Mouse (Mus musculus): ENCODE results near the gene Bend7. TPM values are rescaled to one million over a fixed set of nuclear protein-coding genes. Genes with fewer than 3 reads are reported as not detected.

Bend7 gene
- total and polyA plus RNA-seq, 3 experiments = not detected

DNA sequence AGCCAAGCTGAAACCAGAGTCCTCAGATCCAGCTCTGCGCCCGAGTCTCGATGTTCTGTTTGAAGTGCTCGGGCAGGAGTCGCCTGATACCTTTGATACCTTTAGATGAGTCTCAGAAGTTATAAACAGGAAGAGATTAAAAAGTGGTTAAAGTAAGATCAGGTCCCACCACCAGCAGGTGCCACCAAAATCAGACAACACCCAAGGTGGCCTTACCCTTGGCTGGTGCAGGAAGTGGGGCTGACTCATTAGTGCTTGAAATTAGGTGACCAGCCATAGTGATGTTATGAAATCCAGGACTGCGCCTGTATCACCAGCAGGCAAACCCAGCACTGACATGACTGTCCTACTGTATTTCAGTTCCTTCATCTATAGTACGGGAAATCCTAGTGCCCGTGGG, 47.9 kb upstream of the Bend7 start:
- Histone ChIP-seq H3K4me3 (ENCODE audit: control insufficient read depth in 1 of 2, insufficient read depth in 1 of 2, low read depth in 2 of 2, low read length in 2 of 2) (no peak overlapping the region), H3K9me3 (replicated peaks; ENCODE audit: insufficient read depth, low read length) (no peaks in the 10 kb centered on the region), H3K27ac (ENCODE audit: control insufficient read depth, low read depth, low read length) (no peak overlapping the region), H3K79me2 (ENCODE audit: control insufficient read depth, insufficient read depth, low read length, poor library complexity) (no peaks in the 10 kb centered on the region), H3K9ac (ENCODE audit: control insufficient read depth, low read depth, low read length, poor library complexity, severe bottlenecking) (no peak overlapping the region), H3K27me3 (ENCODE audit: control insufficient read depth in 1 of 2, insufficient read depth in 2 of 2, low read length in 2 of 2) (peaks cover 0 to 13% of the 10 kb centered on the region in 2 experiments; a peak in 3 of 4 replicates), H3K36me3 (ENCODE audit: control insufficient read depth in 1 of 2, insufficient read depth in 2 of 2, low read length in 2 of 2) (no peaks in the 10 kb centered on the region), H3K4me1 (ENCODE audit: control insufficient read depth in 1 of 2, insufficient read depth in 2 of 2, low read length in 2 of 2) (no peaks in the 10 kb centered on the region)
- TF ChIP-seq HCFC1 (IDR thresholded peaks at IDR 0.05; ENCODE audit: low read depth, low read length) (no peak), RCOR1 (IDR thresholded peaks at IDR 0.05; ENCODE audit: low read depth, low read length) (no peak), NRF1 (IDR thresholded peaks at IDR 0.05; ENCODE audit: insufficient read depth, low read depth, low read length, poor library complexity, severe bottlenecking) (no peak), EP300 (IDR thresholded peaks at IDR 0.05; ENCODE audit: low read depth in 1 of 2, low read length in 2 of 2) (no peak), MAFK (IDR thresholded peaks at IDR 0.05; ENCODE audit: borderline replicate concordance, low read depth, low read length) (no peak)
- no peak for DNase-seq (ENCODE audit: low read depth, low spot score)

GRCm38 (mm10) chr2:4671636-4672035, 46.0 kb upstream of the Bend7 start:
- Histone ChIP-seq H3K4me3 (ENCODE audit: control insufficient read depth in 1 of 2, insufficient read depth in 1 of 2, low read depth in 2 of 2, low read length in 2 of 2) (no peak overlapping the region), H3K79me2 (ENCODE audit: control insufficient read depth, insufficient read depth, low read length, poor library complexity) (no peaks in the 10 kb centered on the region), H3K27ac (ENCODE audit: control insufficient read depth, low read depth, low read length) (no peak overlapping the region), H3K36me3 (ENCODE audit: control insufficient read depth in 1 of 2, insufficient read depth in 2 of 2, low read length in 2 of 2) (no peaks in the 10 kb centered on the region), H3K27me3 (ENCODE audit: control insufficient read depth in 1 of 2, insufficient read depth in 2 of 2, low read length in 2 of 2) (peaks cover 0 to 13% of the 10 kb centered on the region in 2 experiments; a peak in 3 of 4 replicates), H3K9ac (ENCODE audit: control insufficient read depth, low read depth, low read length, poor library complexity, severe bottlenecking) (no peak overlapping the region), H3K4me1 (ENCODE audit: control insufficient read depth in 1 of 2, insufficient read depth in 2 of 2, low read length in 2 of 2) (no peaks in the 10 kb centered on the region), H3K9me3 (replicated peaks; ENCODE audit: insufficient read depth, low read length) (no peaks in the 10 kb centered on the region)
- no peak for DNase-seq (ENCODE audit: low read depth, low spot score)
- TF ChIP-seq USF2 (IDR thresholded peaks at IDR 0.05; ENCODE audit: borderline replicate concordance in 1 of 2, insufficient read depth in 1 of 2, low read depth in 1 of 2, low read length in 2 of 2) = no peak
- no peak for TF ChIP-seq MYC (IDR thresholded peaks at IDR 0.05; ENCODE audit: low read depth, low read length)
- no peak for TF ChIP-seq TBP (IDR thresholded peaks at IDR 0.05; ENCODE audit: low read depth, low read length)
- TF ChIP-seq MXI1 (IDR thresholded peaks at IDR 0.05; ENCODE audit: low read depth, low read length) = no peak

DNA sequence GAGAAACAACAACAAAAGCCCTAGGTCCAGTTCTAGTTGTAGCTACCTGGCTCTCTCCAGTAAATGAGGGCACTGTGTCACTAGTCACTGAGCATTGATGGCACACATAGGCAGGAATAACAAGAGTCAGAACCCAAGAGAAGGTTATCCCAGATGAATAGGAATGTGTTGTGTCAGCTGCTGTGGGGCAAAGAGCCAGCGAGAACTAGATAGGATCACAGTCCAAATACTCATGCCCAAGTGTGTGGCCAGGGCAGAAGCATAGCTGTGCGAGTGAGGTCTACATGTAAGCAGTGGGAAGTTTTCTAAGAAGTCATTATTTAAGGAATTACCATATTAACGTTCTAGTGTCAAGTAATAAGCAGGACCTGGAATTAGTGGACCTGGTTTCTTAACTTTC, 37.7 kb upstream of the Bend7 start:
- TF ChIP-seq SIN3A (IDR thresholded peaks at IDR 0.05; ENCODE audit: low read length) = no peak
- no peak for TF ChIP-seq MYC (IDR thresholded peaks at IDR 0.05; ENCODE audit: low read depth, low read length)
- no peak for TF ChIP-seq MYB (IDR thresholded peaks at IDR 0.05; ENCODE audit: low read depth, low read length)
- TF ChIP-seq EP300 (IDR thresholded peaks at IDR 0.05; ENCODE audit: low read depth in 1 of 2, low read length in 2 of 2) = no peak
- TF ChIP-seq GATA1 (IDR thresholded peaks at IDR 0.05; ENCODE audit: low read depth, low read length) = no peak
- no peak for TF ChIP-seq ELF1 (IDR thresholded peaks at IDR 0.05; ENCODE audit: low read depth, low read length)
- no peak for TF ChIP-seq RCOR1 (IDR thresholded peaks at IDR 0.05; ENCODE audit: low read depth, low read length)
- no peak for TF ChIP-seq POLR2AphosphoS2 (IDR thresholded peaks at IDR 0.05; ENCODE audit: low read length)
- H3K27me3 ChIP-seq (ENCODE audit: control insufficient read depth in 1 of 2, insufficient read depth in 2 of 2, low read length in 2 of 2) = peaks cover 0 to 2% of the 10 kb centered on the region in 2 experiments; a peak in 3 of 4 replicates
- no peak for DNase-seq (ENCODE audit: low read depth, low spot score)
- no peak overlapping the region for H3K9ac ChIP-seq (ENCODE audit: control insufficient read depth, low read depth, low read length, poor library complexity, severe bottlenecking)
- no peak overlapping the region for H3K4me3 ChIP-seq (ENCODE audit: control insufficient read depth in 1 of 2, insufficient read depth in 1 of 2, low read depth in 2 of 2, low read length in 2 of 2)
- no peak overlapping the region for H3K27ac ChIP-seq (ENCODE audit: control insufficient read depth, low read depth, low read length)
- no peaks in the 10 kb centered on the region for H3K36me3 ChIP-seq (ENCODE audit: control insufficient read depth in 1 of 2, insufficient read depth in 2 of 2, low read length in 2 of 2)
- no peaks in the 10 kb centered on the region for H3K79me2 ChIP-seq (ENCODE audit: control insufficient read depth, insufficient read depth, low read length, poor library complexity)
- H3K4me1 ChIP-seq (ENCODE audit: control insufficient read depth in 1 of 2, insufficient read depth in 2 of 2, low read length in 2 of 2) = no peaks in the 10 kb centered on the region
- H3K9me3 ChIP-seq (replicated peaks; ENCODE audit: insufficient read depth, low read length) = no peaks in the 10 kb centered on the region

Data from MEL (cell line).